Mouse (Mus musculus): ENCODE results near the gene Samd4. TPM values are rescaled to one million over a fixed set of nuclear protein-coding genes. Genes with fewer than 3 reads are reported as not detected.
"Not testable (repeated sequence)": the region's sequence is repeated elsewhere in the genome, so short reads cannot be mapped to it uniquely, and the experiment has no call there.

The Samd4 gene
- polyA plus RNA-seq, 1 experiment, result 54.3 TPM

GRCm38 (mm10) chr14:47095036-47095435 is 212.4 kb downstream of the Samd4 start:
- H3K27ac ChIP-seq (ENCODE audit: insufficient read depth, low read length), result no peak overlapping the region

DNA sequence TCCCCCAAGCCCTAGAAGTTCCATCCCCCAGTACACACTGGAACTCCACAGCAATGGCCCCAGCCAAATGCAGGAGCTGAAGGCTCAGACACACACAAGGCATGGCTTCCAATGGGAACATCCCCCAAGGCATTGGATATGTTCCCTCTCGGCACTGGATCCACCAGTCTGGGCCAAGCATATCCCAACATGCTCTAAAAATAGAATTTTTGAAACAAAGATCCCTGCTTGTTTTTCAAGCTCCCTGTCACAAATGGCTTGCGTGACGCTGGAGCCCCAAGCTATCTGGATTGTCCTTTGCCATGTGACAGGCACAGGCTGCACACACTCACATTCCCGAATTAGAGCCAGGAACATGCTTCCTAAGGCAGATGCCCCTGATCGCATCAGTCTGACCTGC is 213.7 kb downstream of the Samd4 start:
- H3K4me3 ChIP-seq (ENCODE audit: insufficient read depth, low read length), result no peak overlapping the region
- no peaks in the 10 kb centered on the region for H3K4me1 ChIP-seq (ENCODE audit: control insufficient read depth, insufficient read depth, low read length)
- H3K27ac ChIP-seq (ENCODE audit: insufficient read depth, low read length), result no peak overlapping the region
- TF ChIP-seq POLR2A (IDR thresholded peaks at IDR 0.05; ENCODE audit: low read depth, low read length), result no peak
- TF ChIP-seq CTCF (IDR thresholded peaks at IDR 0.05; ENCODE audit: borderline replicate concordance, insufficient read depth, low read length), result no peak

More at GRCm38 (mm10) chr14:47095036-47095435, 212.4 kb downstream of the Samd4 start:
- no peaks in the 10 kb centered on the region for H3K4me1 ChIP-seq (ENCODE audit: control insufficient read depth, insufficient read depth, low read length)
- TF ChIP-seq CTCF (IDR thresholded peaks at IDR 0.05; ENCODE audit: borderline replicate concordance, insufficient read depth, low read length) (no peak), POLR2A (IDR thresholded peaks at IDR 0.05; ENCODE audit: low read depth, low read length) (no peak)
- no peak overlapping the region for H3K4me3 ChIP-seq (ENCODE audit: insufficient read depth, low read length)

GRCm38 (mm10) chr14:47104246-47105173 is 221.9 kb downstream of the Samd4 start:
- no peaks in the 10 kb centered on the region for H3K4me1 ChIP-seq (ENCODE audit: control insufficient read depth, insufficient read depth, low read length)
- no peak overlapping the region for H3K27ac ChIP-seq (ENCODE audit: insufficient read depth, low read length)
- H3K4me3 ChIP-seq (ENCODE audit: insufficient read depth, low read length), result no peak overlapping the region
- no peak for TF ChIP-seq POLR2A (IDR thresholded peaks at IDR 0.05; ENCODE audit: low read depth, low read length)
- no peak for TF ChIP-seq CTCF (IDR thresholded peaks at IDR 0.05; ENCODE audit: borderline replicate concordance, insufficient read depth, low read length)

DNA sequence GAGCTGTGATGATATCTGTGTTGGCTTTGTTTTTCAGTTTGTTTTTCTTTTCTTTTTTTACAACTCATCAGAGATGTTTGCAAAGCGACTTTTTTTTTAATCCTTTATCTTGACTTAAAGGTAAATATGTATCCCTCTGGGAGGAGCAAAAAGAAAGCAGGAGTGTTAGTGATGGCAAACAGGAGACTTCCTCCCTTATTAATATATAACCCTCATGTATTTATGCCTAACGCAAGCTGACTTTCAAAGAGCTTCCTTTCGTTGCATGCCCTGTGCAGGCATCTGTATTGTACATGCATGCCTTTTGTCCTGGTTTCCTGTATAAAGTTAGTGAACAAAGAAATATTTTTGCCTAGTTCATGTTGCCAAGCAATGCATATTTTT is 222.5 kb downstream of the Samd4 start:
- no peak overlapping the region for H3K27ac ChIP-seq (ENCODE audit: insufficient read depth, low read length)
- H3K4me3 ChIP-seq (ENCODE audit: insufficient read depth, low read length), result no peak overlapping the region
- no peaks in the 10 kb centered on the region for H3K4me1 ChIP-seq (ENCODE audit: control insufficient read depth, insufficient read depth, low read length)
- no peak for TF ChIP-seq CTCF (IDR thresholded peaks at IDR 0.05; ENCODE audit: borderline replicate concordance, insufficient read depth, low read length)
- no peak for TF ChIP-seq POLR2A (IDR thresholded peaks at IDR 0.05; ENCODE audit: low read depth, low read length)

DNA sequence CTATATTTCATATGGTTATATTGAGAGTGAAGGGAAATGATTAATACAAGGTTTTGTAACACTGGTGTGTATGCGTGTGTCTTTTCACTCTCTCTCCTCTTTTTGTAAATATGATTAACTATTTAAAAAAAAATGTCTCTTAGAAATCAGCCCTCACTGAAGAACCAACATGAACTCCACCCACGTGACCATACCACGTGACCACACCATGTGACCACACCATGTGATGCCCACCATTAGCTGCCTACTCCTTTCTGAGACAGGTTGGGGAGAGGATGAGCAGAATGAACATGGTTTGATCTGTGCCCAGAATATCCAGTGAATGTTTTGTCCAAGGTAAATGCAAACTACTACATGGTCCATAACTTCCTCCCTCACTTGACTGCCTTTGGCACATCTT is 223.1 kb downstream of the Samd4 start:
- Histone ChIP-seq H3K4me1 (ENCODE audit: control insufficient read depth, insufficient read depth, low read length) (no peaks in the 10 kb centered on the region), H3K4me3 (ENCODE audit: insufficient read depth, low read length) (no peak overlapping the region), H3K27ac (ENCODE audit: insufficient read depth, low read length) (no peak overlapping the region)
- no peak for TF ChIP-seq CTCF (IDR thresholded peaks at IDR 0.05; ENCODE audit: borderline replicate concordance, insufficient read depth, low read length)
- TF ChIP-seq POLR2A (IDR thresholded peaks at IDR 0.05; ENCODE audit: low read depth, low read length), result no peak

GRCm38 (mm10) chr14:47107461-47107860 is 224.8 kb downstream of the Samd4 start:
- no peak overlapping the region for H3K27ac ChIP-seq (ENCODE audit: insufficient read depth, low read length)
- no peaks in the 10 kb centered on the region for H3K4me1 ChIP-seq (ENCODE audit: control insufficient read depth, insufficient read depth, low read length)
- no peak for TF ChIP-seq CTCF (IDR thresholded peaks at IDR 0.05; ENCODE audit: borderline replicate concordance, insufficient read depth, low read length)
- H3K4me3 ChIP-seq (ENCODE audit: insufficient read depth, low read length), result no peak overlapping the region

GRCm38 (mm10) chr14:47110391-47110790 is 227.7 kb downstream of the Samd4 start:
- not testable (repeated sequence) for H3K27ac ChIP-seq (ENCODE audit: insufficient read depth, low read length); H3K4me3 ChIP-seq (ENCODE audit: insufficient read depth, low read length); H3K4me1 ChIP-seq (ENCODE audit: control insufficient read depth, insufficient read depth, low read length)

- TF ChIP-seq POLR2A (IDR thresholded peaks at IDR 0.05; ENCODE audit: low read depth, low read length), result no peak
- H3K4me1 ChIP-seq (ENCODE audit: control insufficient read depth, insufficient read depth, low read length), result no peaks in the 10 kb centered on the region
- H3K4me3 ChIP-seq (ENCODE audit: insufficient read depth, low read length), result no peak overlapping the region
- H3K27ac ChIP-seq (ENCODE audit: insufficient read depth, low read length), result no peak overlapping the region
Observed at GRCm38 (mm10) chr14:47111341-47111740, 228.7 kb downstream of the Samd4 start.

DNA sequence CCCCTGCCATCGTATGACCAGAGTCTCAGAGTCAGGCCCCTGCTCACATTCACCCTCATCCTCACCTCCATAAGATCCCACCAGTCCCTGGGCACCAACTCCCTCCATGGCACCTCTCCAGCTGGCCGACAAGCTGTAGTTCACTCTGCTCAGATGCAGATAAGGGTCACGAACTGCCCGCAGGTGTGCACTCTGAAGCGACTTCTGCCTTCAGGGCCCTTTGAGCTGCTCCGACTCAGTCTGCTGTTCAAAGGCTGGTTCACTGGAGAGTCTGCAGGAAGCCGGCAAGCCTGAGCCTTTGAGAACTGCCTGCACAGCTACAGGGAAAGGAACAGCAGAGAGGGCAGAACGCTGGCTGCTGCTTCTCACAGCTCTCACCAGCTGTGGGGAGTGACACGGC is 232.5 kb downstream of the Samd4 start:
- H3K4me1 ChIP-seq (ENCODE audit: control insufficient read depth, insufficient read depth, low read length), result no peaks in the 10 kb centered on the region
- H3K27ac ChIP-seq (ENCODE audit: insufficient read depth, low read length), result no peak overlapping the region
- TF ChIP-seq POLR2A (IDR thresholded peaks at IDR 0.05; ENCODE audit: low read depth, low read length) (no peak), CTCF (IDR thresholded peaks at IDR 0.05; ENCODE audit: borderline replicate concordance, insufficient read depth, low read length) (no peak)
- no peak overlapping the region for H3K4me3 ChIP-seq (ENCODE audit: insufficient read depth, low read length)

DNA sequence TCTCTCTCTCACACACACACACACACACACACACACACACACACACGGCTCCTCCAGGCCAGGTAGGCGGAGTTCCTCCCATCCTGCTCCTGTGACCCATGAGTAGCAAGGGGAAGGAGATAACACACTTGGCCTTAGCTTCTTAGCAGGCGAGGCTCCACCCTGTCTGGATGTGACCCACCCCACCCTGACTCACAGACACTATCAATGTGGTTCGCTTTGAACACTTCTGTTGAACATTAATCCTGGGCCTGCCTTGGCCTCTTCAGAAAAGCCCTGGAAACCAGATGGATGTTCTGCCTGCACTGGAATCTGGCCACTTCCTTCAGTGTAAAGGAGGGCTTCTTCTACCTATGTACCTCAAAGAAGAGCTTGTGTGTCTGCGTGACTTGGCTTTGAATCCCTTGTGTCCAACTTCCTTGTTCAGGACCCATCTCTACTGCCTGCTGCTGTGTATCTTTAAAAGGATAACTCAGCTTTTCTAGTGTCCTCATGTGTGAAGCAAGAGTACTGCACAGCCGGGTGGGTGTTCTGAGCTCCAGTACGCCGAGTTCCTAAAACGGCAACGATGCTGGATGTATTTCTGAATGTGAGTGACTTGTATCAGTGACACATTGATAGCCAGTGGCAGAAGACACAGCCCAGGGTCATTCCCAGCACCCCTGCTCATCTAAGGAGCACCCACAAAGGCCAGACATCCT is 233.6 kb downstream of the Samd4 start:
- H3K4me3 ChIP-seq (ENCODE audit: insufficient read depth, low read length), result no peak overlapping the region
- no peak overlapping the region for H3K27ac ChIP-seq (ENCODE audit: insufficient read depth, low read length)
- no peak for TF ChIP-seq POLR2A (IDR thresholded peaks at IDR 0.05; ENCODE audit: low read depth, low read length)
- no peak for TF ChIP-seq CTCF (IDR thresholded peaks at IDR 0.05; ENCODE audit: borderline replicate concordance, insufficient read depth, low read length)
- no peaks in the 10 kb centered on the region for H3K4me1 ChIP-seq (ENCODE audit: control insufficient read depth, insufficient read depth, low read length)
